ENCODE assay signal across 11 mouse cellular contexts in genomic region chr2:120867336-120867735, GRCm38 (mm10). TPM values are rescaled to one million over a fixed set of nuclear protein-coding genes. Genes with fewer than 3 reads are reported as not detected.
A peak's percentile ranks its signal among the peaks of the same experiment; 100 is the strongest.
DNase-seq lines count a peak whose midpoint lies in the region.
"Had no signal": no experiment of that assay in that cellular context is flagged by ENCODE, and none has a peak within 500 bp of the region (broad histone marks: within the 10 kb centered on the region; RNA-seq: fewer than 3 reads in every experiment).

No protein-coding gene starts in this region.

- peak; percentile 73 to 84 for DNase-seq in adrenal gland, adult (ENCODE audit: inconsistent age in 2 of 2, low spot score in 1 of 2)
- DNase-seq in adrenal gland, postnatal 4 days (ENCODE audit: low spot score in 2 of 2): no peak
- peak; percentile 67 to 75 for DNase-seq in right cerebral cortex, adult 2 months (ENCODE audit: low spot score in 2 of 2)
- no peak for DNase-seq in right cerebral cortex, postnatal 4 days
- peak; percentile 50 for DNase-seq in fibroblast of lung, adult 2 months (ENCODE audit: low read depth)
- DNase-seq in telencephalon, adult 2 months (ENCODE audit: low read depth, low spot score): peak; percentile 65
- DNase-seq in gastrocnemius, postnatal 14 days: no peak
- no peak for DNase-seq in lung, postnatal 10 days
- DNase-seq: gastrocnemius, adult 2 months; lung, postnatal 14 days; retina, postnatal 1 day had no signal

- intact Hi-C loops in gastrocnemius, postnatal 14 days (cut with DNase I; ENCODE audit: low total_unique reads): loop anchor here (10.0 kb wide), 2 partner anchors 123 to 383 kb away; no protein-coding TSS in a partner anchor

RNA-seq across cellular contexts. Expression of gene Ttbk2, which starts 16.9 kb away (rescaled TPM):
- 10 to 100 TPM; 15.0 to 15.7 TPM for total RNA-seq in adrenal gland, postnatal 4 days (2021)
- 1 to 10 TPM; 7.8 to 8.6 TPM for total RNA-seq in gastrocnemius, postnatal 14 days (2021)

RNA-seq across cellular contexts. Expression of gene Cdan1, which starts 17.4 kb away (rescaled TPM):
- 10 to 100 TPM; 28.5 to 34.8 TPM for total RNA-seq in adrenal gland, postnatal 4 days (2021)
- 1 to 10 TPM; 5.0 to 5.8 TPM for total RNA-seq in gastrocnemius, postnatal 14 days (2021)

Comparison
In these comparisons a context has a peak if more than half of its experiments do, and no peak if none do; other contexts are left out.
1. DNase-seq: peak in adrenal gland, adult (2 of 2), right cerebral cortex, adult 2 months (2 of 2), fibroblast of lung, adult 2 months (single experiment) and telencephalon, adult 2 months (single experiment); none in adrenal gland, postnatal 4 days (0 of 2), right cerebral cortex, postnatal 4 days (single experiment), gastrocnemius, postnatal 14 days (single experiment) and lung, postnatal 10 days (single experiment).
2. RNA of gene Cdan1, which starts 17.4 kb away (total RNA-seq): 28.5 to 34.8 TPM in adrenal gland, postnatal 4 days; 5.0 to 5.8 TPM in gastrocnemius, postnatal 14 days; every median in the first group is over 4 times any median in the second.